Mouse (Mus musculus) heart, adult 2 months (tissue): ENCODE results near the gene Gm42906. TPM values are rescaled to one million over a fixed set of nuclear protein-coding genes. Genes with fewer than 3 reads are reported as not detected.

Source experiments
- DNase-seq, 2 experiments: peaks; one replicate each; pipeline ENCODE4 v3.0.0; 2021
- H3K27ac ChIP-seq: fragments of 200-600 bp; 2 replicates; pipeline ENCODE4 v1.8.1; 2022
- H3K27me3 ChIP-seq: fragments of 200-500 bp; 2 replicates; pipeline ENCODE4 v1.6.1; 2012; ENCODE audit warnings: mild to moderate bottlenecking, low read length, inconsistent platforms, mixed read lengths; ENCODE audit not compliant: control insufficient read depth, insufficient read depth
- H3K36me3 ChIP-seq: fragments of 200-500 bp; 2 replicates; pipeline ENCODE4 v1.6.1; 2012; ENCODE audit warnings: low read length, inconsistent platforms; ENCODE audit not compliant: control insufficient read depth, insufficient read depth
- H3K4me1 ChIP-seq: fragments of 200-500 bp; 2 replicates; pipeline ENCODE4 v1.6.1; 2011; ENCODE audit warnings: low read length; ENCODE audit not compliant: control insufficient read depth, insufficient read depth
- H3K4me3 ChIP-seq: fragments of 200-600 bp; 2 replicates; pipeline ENCODE4 v1.8.1; 2022
- H3K79me2 ChIP-seq: fragments of 200-500 bp; replicated peaks from 2 replicates; pipeline ENCODE4 v1.6.1; 2012; ENCODE audit warnings: mild to moderate bottlenecking, inconsistent platforms, low read length, moderate library complexity, mixed read lengths; ENCODE audit not compliant: control insufficient read depth, insufficient read depth
- H3K9ac ChIP-seq: fragments of 200-500 bp; 2 replicates; pipeline ENCODE4 v1.6.1; 2012; ENCODE audit warnings: low read depth, mild to moderate bottlenecking, control low read depth, inconsistent platforms, low read length, mixed read lengths
- CTCF ChIP-seq: fragments of 200-600 bp; IDR thresholded peaks from 2 replicates; pipeline ENCODE4 v1.8.1; 2022; ENCODE audit warnings: antibody characterized with exemption, mild to moderate bottlenecking, moderate library complexity
- EP300 ChIP-seq: fragments of 200-500 bp; IDR thresholded peaks from 2 replicates; pipeline ENCODE4 v1.6.1; 2011; ENCODE audit warnings: low read depth, low read length, control low read depth; ENCODE audit not compliant: insufficient read depth
- POLR2A ChIP-seq: fragments of 200-500 bp; IDR thresholded peaks from 2 replicates; pipeline ENCODE4 v1.6.1; 2011; ENCODE audit warnings: mild to moderate bottlenecking, low read depth, low read length, control low read depth; ENCODE audit not compliant: insufficient read depth
- WGBS: fragments of 180-500 bp; shearing (Covaris S2); methylation state at CpG from one replicate; pipeline ENCODE4 v1.1.7; 2018; 5-methylcytosine and 5-hydroxymethylcytosine counted together
- intact Hi-C: fragments of 180-260 bp; cut with DNase I; formaldehyde crosslinking; loops from one replicate; pipeline ENCODE4 v1.15.1; 2025
- polyA plus RNA-seq: library from polyadenylated mRNA; depleted of rRNA; stranded (reverse); fragments of >200 nt; gene quantifications from 2 replicates; pipeline ENCODE4 v1.2.3, GENCODE M21; 2012
- total RNA-seq, 2 experiments: library from RNA; stranded (reverse); gene quantifications; 2 replicates each; pipeline ENCODE4 v1.2.3; 2021

The Gm42906 gene
- total and polyA plus RNA-seq, 3 experiments: 2.9 TPM; not detected in 2

DNA sequence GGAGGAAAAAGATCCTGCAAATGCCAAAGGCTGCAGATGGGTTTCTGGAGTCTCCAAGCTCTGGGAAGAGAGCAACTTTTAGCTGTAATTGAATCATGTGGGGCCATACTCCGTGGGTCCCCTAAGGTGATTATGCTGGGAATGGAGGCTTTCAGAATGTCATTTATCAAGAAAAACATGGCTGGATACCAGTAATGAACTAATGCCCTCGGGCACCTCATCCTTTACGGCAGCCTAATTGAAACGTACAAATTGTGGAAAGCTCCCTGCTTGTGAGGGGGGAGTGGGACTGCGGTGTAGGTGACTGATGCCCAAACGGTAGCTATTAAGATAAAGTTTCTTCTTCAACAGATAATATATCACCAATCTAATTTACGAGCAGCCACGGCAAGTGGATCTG is 278.5 kb downstream of the Gm42906 start:
- intact Hi-C loops: no loop called here
- Histone ChIP-seq H3K79me2 (peaks cover 3% of the 10 kb centered on the region), H3K4me3 (no peak overlapping the region), H3K27me3 (no peaks in the 10 kb centered on the region), H3K4me1 (peaks cover 5% of the 10 kb centered on the region), H3K9ac (no peak overlapping the region), H3K36me3 (peaks cover 11% of the 10 kb centered on the region), H3K27ac (no peak overlapping the region)
- no peak for DNase-seq
- TF ChIP-seq CTCF: no peak
- TF ChIP-seq EP300: no peak
- no peak for TF ChIP-seq POLR2A
- WGBS: 83% methylated on average over 8 of the region's 8 CpGs

DNA sequence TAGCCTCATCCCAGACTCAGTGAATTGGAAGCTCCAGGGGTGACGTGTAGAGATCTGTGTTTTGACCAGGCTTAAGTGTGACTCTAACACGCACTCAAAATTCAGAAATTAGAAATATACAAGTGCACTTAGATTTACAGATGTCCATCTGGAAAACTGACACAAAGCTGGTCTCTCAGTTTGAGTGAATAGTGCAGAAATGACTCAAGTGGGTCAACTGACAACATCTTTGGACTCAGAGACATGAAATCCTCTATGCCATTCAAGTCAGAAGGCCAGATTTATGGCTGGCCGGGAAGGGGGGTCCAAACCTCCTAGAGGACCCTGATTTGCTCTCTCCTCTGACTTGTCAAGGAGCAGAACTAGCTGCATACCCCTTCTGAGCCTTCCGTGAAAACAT is 279.9 kb downstream of the Gm42906 start:
- Histone ChIP-seq H3K27me3 (no peaks in the 10 kb centered on the region), H3K27ac (no peak overlapping the region), H3K9ac (no peak overlapping the region), H3K36me3 (peaks cover 18% of the 10 kb centered on the region), H3K4me1 (peaks cover 12% of the 10 kb centered on the region), H3K4me3 (no peak overlapping the region), H3K79me2 (peaks cover 3% of the 10 kb centered on the region; the same call in 1 of the 2 replicates)
- intact Hi-C loops: no loop called here
- WGBS: 84% methylated on average over 4 of the region's 4 CpGs
- TF ChIP-seq POLR2A (no peak), EP300 (no peak), CTCF (no peak)
- DNase-seq: no peak

DNA sequence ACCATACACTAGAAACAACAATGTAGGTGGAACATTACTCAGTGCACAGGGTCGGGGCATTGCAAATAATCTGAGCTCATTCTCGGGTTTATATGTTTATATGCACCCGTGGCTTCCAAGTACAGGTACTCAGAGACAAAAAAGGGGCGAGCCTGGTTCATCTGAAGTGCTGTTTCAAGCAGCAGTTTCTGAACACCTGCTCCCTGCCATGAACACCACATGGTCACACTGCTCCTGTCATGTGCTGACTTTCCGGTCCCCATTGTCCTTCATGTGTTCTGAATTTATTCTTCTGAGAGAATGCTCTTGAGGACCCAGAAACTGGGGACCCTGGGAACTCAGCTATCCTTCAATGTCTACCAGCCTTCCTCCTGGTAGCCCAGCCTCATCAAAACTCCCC is 282.2 kb downstream of the Gm42906 start:
- intact Hi-C loops: no loop called here

DNA sequence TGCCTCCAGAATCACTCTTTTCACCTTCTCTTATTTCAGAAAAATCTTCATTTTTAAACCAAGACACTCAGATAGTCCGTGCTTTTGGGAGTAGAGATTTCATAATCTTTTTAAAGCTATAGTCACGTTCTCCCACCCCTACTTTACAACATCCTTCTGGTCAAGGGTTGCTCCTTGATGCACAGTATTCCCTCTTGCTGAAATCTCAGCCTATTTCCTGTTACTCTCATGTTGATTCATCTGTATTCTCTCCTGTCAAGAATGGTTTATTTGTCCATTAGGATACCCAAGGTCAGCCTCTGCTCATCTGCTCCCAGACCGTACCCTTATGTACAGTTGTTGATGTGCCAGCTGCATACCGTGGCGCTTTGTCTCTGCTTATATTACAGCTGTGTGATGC is 284.0 kb downstream of the Gm42906 start:
- H3K27me3 ChIP-seq: no peaks in the 10 kb centered on the region
- H3K27ac ChIP-seq: no peak overlapping the region
- peaks cover 19% of the 10 kb centered on the region for H3K4me1 ChIP-seq
- no peak overlapping the region for H3K4me3 ChIP-seq
- H3K36me3 ChIP-seq: peaks cover 20% of the 10 kb centered on the region
- intact Hi-C loops: loop anchor here (2.0 to 5.0 kb wide), 4 partner anchors 45 to 225 kb away; partner anchors contain the start of gene Stard13
- no peak overlapping the region for H3K9ac ChIP-seq
- TF ChIP-seq POLR2A (no peak), EP300 (no peak)
- 82% methylated on average over 5 of the region's 5 CpGs for WGBS
- no peak for DNase-seq
- H3K79me2 ChIP-seq: peaks cover 4% of the 10 kb centered on the region; the same call in 1 of the 2 replicates

More for the DNA sequence above, 282.2 kb downstream of the Gm42906 start:
- no peak for DNase-seq
- WGBS: 88% methylated on average over 5 of the region's 5 CpGs
- peaks cover 19% of the 10 kb centered on the region for H3K4me1 ChIP-seq
- peaks cover 19% of the 10 kb centered on the region for H3K36me3 ChIP-seq
- H3K9ac ChIP-seq: no peak overlapping the region
- H3K27me3 ChIP-seq: no peaks in the 10 kb centered on the region
- H3K27ac ChIP-seq: no peak overlapping the region
- H3K4me3 ChIP-seq: no peak overlapping the region
- TF ChIP-seq CTCF: no peak
- TF ChIP-seq POLR2A: no peak
- no peak for TF ChIP-seq EP300
- peaks cover 4% of the 10 kb centered on the region; the same call in 1 of the 2 replicates for H3K79me2 ChIP-seq

DNA sequence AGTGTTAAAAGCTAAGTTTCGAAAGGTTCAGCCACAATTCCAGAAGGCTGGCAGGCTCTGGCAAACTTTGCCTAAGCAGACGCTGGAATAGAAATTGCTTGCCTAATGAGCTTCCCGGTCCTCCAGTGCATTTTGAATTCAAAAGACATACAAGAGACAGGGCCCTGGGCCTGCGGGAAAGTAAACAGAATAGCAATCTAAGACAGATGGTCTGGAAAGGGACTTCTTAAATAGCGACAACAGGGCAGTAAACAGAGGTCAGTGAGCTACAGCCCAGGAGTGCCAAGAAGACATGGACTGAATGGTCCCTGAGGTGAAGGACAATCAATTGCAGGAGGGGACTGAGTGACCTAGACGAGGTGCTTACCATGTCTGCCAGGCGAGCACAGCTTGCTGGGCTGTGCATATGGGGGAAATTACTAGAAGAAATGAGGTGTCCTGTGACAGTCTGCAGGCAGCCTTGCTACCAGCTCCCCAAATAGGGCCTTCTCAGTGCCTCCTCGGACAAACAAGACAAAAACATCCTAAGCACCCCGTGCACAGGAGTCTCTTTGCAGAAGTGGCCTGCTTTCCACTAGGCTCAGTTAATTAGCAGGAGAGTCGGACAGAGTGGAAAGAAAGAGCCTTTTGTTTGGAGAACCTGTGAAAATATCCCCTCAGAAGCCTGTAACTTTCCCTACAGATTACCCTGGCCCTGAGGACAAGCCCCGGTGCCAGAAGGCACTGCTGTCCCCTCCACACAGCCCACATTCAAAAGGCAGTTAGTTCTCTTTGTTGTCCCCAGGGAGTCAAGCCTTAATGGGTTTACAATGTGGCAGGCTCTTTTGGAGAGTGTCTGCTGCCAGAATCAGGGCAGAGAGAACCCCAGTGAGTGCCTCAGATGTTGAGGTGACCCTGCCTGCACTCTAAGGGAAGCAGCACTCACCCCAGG is 285.0 kb downstream of the Gm42906 start:
- H3K4me3 ChIP-seq: peak overlapping the region; percentile 6; the same call in 1 of the 2 replicates
- peaks cover 20% of the 10 kb centered on the region for H3K4me1 ChIP-seq
- no peaks in the 10 kb centered on the region for H3K27me3 ChIP-seq
- WGBS: 26% methylated on average over 11 of the region's 11 CpGs
- H3K9ac ChIP-seq: peak overlapping the region; percentile 15
- peaks cover 5% of the 10 kb centered on the region; the same call in 1 of the 2 replicates for H3K79me2 ChIP-seq
- intact Hi-C loops: loop anchor here (2.0 to 5.0 kb wide), 4 partner anchors 46 to 226 kb away; partner anchors contain the start of gene Stard13
- TF ChIP-seq EP300 (peak; percentile 75), CTCF (no peak)
- peak; percentile 59 to 69 for DNase-seq
- H3K36me3 ChIP-seq: peaks cover 26% of the 10 kb centered on the region
- H3K27ac ChIP-seq: peak overlapping the region; percentile 71

DNA sequence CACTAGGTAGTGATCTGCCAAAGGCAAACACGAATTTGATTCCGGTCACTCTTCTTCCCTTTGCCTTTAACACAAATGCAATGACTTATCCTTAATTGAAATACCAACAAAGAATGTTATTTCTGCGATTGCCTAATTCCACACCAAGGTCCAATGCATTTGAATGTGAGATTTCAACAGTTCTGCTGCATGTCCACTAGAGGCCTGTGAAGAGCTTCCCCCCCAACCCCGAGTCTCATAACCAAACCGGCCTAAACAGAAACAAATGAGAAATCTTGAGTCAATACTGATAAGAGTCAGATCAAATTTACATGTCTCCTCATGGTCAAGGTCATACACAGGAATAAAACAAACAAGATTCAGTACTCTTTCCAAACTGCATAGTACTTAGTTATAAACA is 285.7 kb downstream of the Gm42906 start:
- peaks cover 6% of the 10 kb centered on the region; the same call in 1 of the 2 replicates for H3K79me2 ChIP-seq
- no peak overlapping the region for H3K9ac ChIP-seq
- H3K27me3 ChIP-seq: no peaks in the 10 kb centered on the region
- H3K27ac ChIP-seq: peak overlapping the region; percentile 71
- DNase-seq: no peak
- no peak overlapping the region; the same call in 1 of the 2 replicates for H3K4me3 ChIP-seq
- intact Hi-C loops: loop anchor here (2.0 to 5.0 kb wide), 4 partner anchors 47 to 227 kb away; partner anchors contain the start of gene Stard13
- TF ChIP-seq POLR2A (no peak), CTCF (peak; percentile 92), EP300 (peak; percentile 79; the same call in 1 of the 2 replicates)
- peaks cover 30% of the 10 kb centered on the region for H3K36me3 ChIP-seq
- peaks cover 21% of the 10 kb centered on the region for H3K4me1 ChIP-seq
- 19% methylated on average over 5 of the region's 5 CpGs for WGBS
